Mouse (Mus musculus) brain, embryonic 14.5 days (tissue): Measurements from ENCODE around the gene Tspan11. TPM values are rescaled to one million over a fixed set of nuclear protein-coding genes. Genes with fewer than 3 reads are reported as not detected.

ENCODE experiments used
- DNase-seq: peaks from one replicate; pipeline ENCODE4 v3.0.0-alpha.2; 2011; ENCODE audit warnings: low read depth
- CTCF ChIP-seq: fragments of 200-500 bp; IDR thresholded peaks from 2 replicates; pipeline ENCODE4 v1.5.1; 2012; ENCODE audit warnings: inconsistent platforms, mild to moderate bottlenecking, moderate library complexity, borderline replicate concordance; ENCODE audit not compliant: insufficient read depth, insufficient read length; ENCODE audit errors: extremely low read depth
- POLR2A ChIP-seq: fragments of 200-500 bp; IDR thresholded peaks from 2 replicates; pipeline ENCODE4 v1.6.1; 2012; ENCODE audit warnings: mild to moderate bottlenecking, inconsistent platforms, borderline replicate concordance; ENCODE audit not compliant: poor library complexity, insufficient read depth, insufficient read length, severe bottlenecking; ENCODE audit errors: extremely low read depth
- polyA plus RNA-seq: library from polyadenylated mRNA; depleted of rRNA; stranded (reverse); fragments of >200 nt; gene quantifications from 2 replicates; pipeline ENCODE4 v1.2.3, GENCODE M21; 2012

Tspan11 gene
- polyA plus RNA-seq, 1 experiment: 8.0 TPM

GRCm38 (mm10) chr6:127973553-127973952, 86.2 kb downstream of the Tspan11 start:
- DNase-seq: peak; percentile 62
- TF ChIP-seq POLR2A: no peak
- no peak for TF ChIP-seq CTCF

GRCm38 (mm10) chr6:127974000-127974399, 86.6 kb downstream of the Tspan11 start:
- TF ChIP-seq CTCF: no peak
- no peak for TF ChIP-seq POLR2A
- DNase-seq: peak; percentile 49

GRCm38 (mm10) chr6:127976695-127977094, 89.3 kb downstream of the Tspan11 start:
- DNase-seq: no peak
- no peak for TF ChIP-seq CTCF
- TF ChIP-seq POLR2A: no peak

GRCm38 (mm10) chr6:127978941-127979340, 91.6 kb downstream of the Tspan11 start:
- peak; percentile 26 for DNase-seq
- TF ChIP-seq POLR2A: no peak
- TF ChIP-seq CTCF: no peak

- no peak for TF ChIP-seq CTCF
- TF ChIP-seq POLR2A: no peak
- no peak for DNase-seq
Observed at GRCm38 (mm10) chr6:127979831-127980230, 92.4 kb downstream of the Tspan11 start.

GRCm38 (mm10) chr6:127980381-127981045, 93.1 kb downstream of the Tspan11 start:
- no peak for DNase-seq
- TF ChIP-seq CTCF: no peak
- no peak for TF ChIP-seq POLR2A

- no peak for DNase-seq
- no peak for TF ChIP-seq POLR2A
- no peak for TF ChIP-seq CTCF
Observed at GRCm38 (mm10) chr6:127981176-127981575, 93.8 kb downstream of the Tspan11 start.

GRCm38 (mm10) chr6:127986357-127986756, 99.0 kb downstream of the Tspan11 start:
- no peak for TF ChIP-seq CTCF
- no peak for TF ChIP-seq POLR2A
- DNase-seq: no peak

- DNase-seq: no peak
- TF ChIP-seq POLR2A (no peak), CTCF (no peak)
Observed at GRCm38 (mm10) chr6:127987374-127987773, 100.0 kb downstream of the Tspan11 start.

GRCm38 (mm10) chr6:127988944-127989494, 101.6 kb downstream of the Tspan11 start:
- DNase-seq: peak; percentile 38
- TF ChIP-seq POLR2A (no peak), CTCF (no peak)

GRCm38 (mm10) chr6:127989624-127990212, 102.3 kb downstream of the Tspan11 start:
- DNase-seq: peak; percentile 86
- TF ChIP-seq CTCF (no peak), POLR2A (no peak)
